Mouse (Mus musculus): ENCODE measurements at regions not wholly inside any gene's neighbourhood (a gene's known extent, or its start where the extent isn't known, plus 50 kb on each side); places are given as distances from the start of the nearest gene placed in this dataset.

DNA sequence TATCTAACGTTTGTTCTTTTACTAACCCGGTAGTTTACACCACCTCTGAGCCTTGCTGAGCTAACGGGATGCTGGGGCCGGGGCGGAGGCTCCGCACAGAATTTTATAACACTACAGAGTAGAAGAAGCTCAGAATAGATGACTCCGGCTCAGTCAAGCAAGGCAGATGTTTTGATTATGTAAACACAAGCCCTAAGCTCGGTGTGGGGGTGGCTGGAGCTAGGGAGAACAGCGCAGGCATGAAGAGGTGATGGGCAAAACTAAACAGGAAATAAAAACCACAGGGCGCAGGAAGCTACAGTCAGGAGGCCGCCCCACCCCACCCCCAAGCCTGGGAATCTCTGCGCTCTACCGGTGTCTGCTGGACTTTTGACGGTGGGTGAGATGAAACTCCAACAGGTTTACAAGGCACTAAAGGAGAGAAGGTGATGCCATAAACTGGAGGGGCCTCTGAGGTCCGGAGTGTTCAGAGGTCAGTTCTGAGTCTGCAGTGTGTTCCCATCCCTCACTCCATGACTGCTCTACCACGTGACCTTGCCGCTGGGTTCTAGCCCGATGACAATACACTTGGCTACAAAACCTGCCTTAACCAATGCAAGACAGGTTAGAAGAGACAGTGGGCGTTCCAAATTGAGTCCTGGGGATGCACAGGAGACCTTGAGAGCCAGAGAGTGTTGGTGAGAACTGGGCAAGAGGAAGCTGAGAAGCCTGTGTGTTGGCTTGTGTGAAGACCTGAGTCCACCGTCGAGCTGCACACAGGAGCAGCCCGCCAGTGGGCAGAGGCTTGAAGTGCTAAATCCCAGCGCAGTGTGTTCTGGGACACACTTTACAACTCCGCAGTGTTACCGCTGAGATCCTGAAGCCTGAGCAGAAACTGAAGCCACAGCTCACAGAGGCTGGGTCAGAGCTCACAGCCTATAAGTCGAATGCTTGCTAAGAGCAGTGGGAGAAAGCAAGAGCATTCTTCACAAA is 141.9 kb downstream of the Ptpru start:
- Histone ChIP-seq H3K36me3 (ENCODE audit: control insufficient read depth, insufficient read depth) (no peaks in the 10 kb centered on the region), H3K4me2 (ENCODE audit: low read length) (no peak overlapping the region), H3K4me3 (replicated peaks; ENCODE audit: low read length) (no peak overlapping the region), H3K9me3 (ENCODE audit: control insufficient read depth, low read length) (no peaks in the 10 kb centered on the region), H3K27me3 (replicated peaks; ENCODE audit: control insufficient read depth, insufficient read depth, low read length) (no peaks in the 10 kb centered on the region), H3K27ac (ENCODE audit: low read length) (no peak overlapping the region), H3K9ac (replicated peaks; ENCODE audit: low read depth, low read length) (no peak overlapping the region), H3K4me1 (replicated peaks; ENCODE audit: control insufficient read depth, insufficient read depth, low read length) (no peaks in the 10 kb centered on the region)
- ATAC-seq, result no peak
- WGBS, result 80% methylated on average over 26 of the region's 26 CpGs
